Mouse (Mus musculus) liver, postnatal 0 days (tissue): ENCODE data around the gene Kcnh4.

Experiments used
- CTCF ChIP-seq: sonication (generic); IDR thresholded peaks from 2 replicates; pipeline ENCODE4 v1.5.1; 2016; ENCODE audit warnings: antibody characterized with exemption, low read depth
- EP300 ChIP-seq: IDR thresholded peaks from 2 replicates; pipeline ENCODE4 v1.6.1; 2016; ENCODE audit warnings: antibody characterized with exemption, low read depth, mild to moderate bottlenecking

- TF ChIP-seq CTCF (no peak), EP300 (no peak)
Observed at GRCm38 (mm10) chr11:100690389-100690788, 69.4 kb downstream of the Kcnh4 start.
